Mouse (Mus musculus): ENCODE measurements around the gene Lrp5. TPM values are rescaled to one million over a fixed set of nuclear protein-coding genes. Genes with fewer than 3 reads are reported as not detected.

Lrp5 gene
- polyA plus RNA-seq, 1 experiment from 2014 or later: 2.6 TPM

GRCm38 (mm10) chr19:3692414-3693145 lies 6.2 kb upstream of the Lrp5 start:
- peak; percentile 66; the same call in 1 of the 2 replicates for ATAC-seq (ENCODE audit: low FRiP score, low TSS enrichment)
- WGBS: 34% methylated on average over 6 of the region's 6 CpGs

GRCm38 (mm10) chr19:3691337-3691736 lies 5.0 kb upstream of the Lrp5 start:
- no peak overlapping the region for H3K27ac ChIP-seq (replicated peaks)

More at GRCm38 (mm10) chr19:3692414-3693145, 6.2 kb upstream of the Lrp5 start:
- H3K36me3 ChIP-seq (ENCODE audit: control insufficient read depth, insufficient read depth, low read length): no peaks in the 10 kb centered on the region
- no peaks in the 10 kb centered on the region for H3K9me3 ChIP-seq (ENCODE audit: control insufficient read depth, low read length)
- no peak for DNase-seq (ENCODE audit: low spot score)
- TF ChIP-seq CTCF (IDR thresholded peaks at IDR 0.05; ENCODE audit: low read depth): no peak
- TF ChIP-seq EP300 (optimal IDR thresholded peaks at IDR 0.05): no peak
- 0 out of 2 replicates have a peak overlapping the region, but pooled peaks have one; percentile 4 for H3K27ac ChIP-seq (replicated peaks)
- H3K9ac ChIP-seq (ENCODE audit: low read length): no peak overlapping the region
- no peaks in the 10 kb centered on the region for H3K27me3 ChIP-seq (ENCODE audit: control insufficient read depth, insufficient read depth, low read length)
- no peaks in the 10 kb centered on the region for H3K4me1 ChIP-seq (replicated peaks; ENCODE audit: control insufficient read depth, insufficient read depth)
- no peak overlapping the region for H3K4me2 ChIP-seq (replicated peaks; ENCODE audit: low read depth)
- no peak overlapping the region for H3K4me3 ChIP-seq (ENCODE audit: low read depth, low read length)

GRCm38 (mm10) chr19:3687676-3688171 lies 1.4 kb upstream of the Lrp5 start:
- Histone ChIP-seq H3K9ac (ENCODE audit: low read length) (no peak overlapping the region), H3K27me3 (ENCODE audit: control insufficient read depth, insufficient read depth, low read length) (no peaks in the 10 kb centered on the region), H3K36me3 (ENCODE audit: control insufficient read depth, insufficient read depth, low read length) (no peaks in the 10 kb centered on the region), H3K4me1 (replicated peaks; ENCODE audit: control insufficient read depth, insufficient read depth) (peaks cover 4% of the 10 kb centered on the region; the same call in 1 of the 2 replicates), H3K27ac (replicated peaks) (no peak overlapping the region), H3K4me2 (replicated peaks; ENCODE audit: low read depth) (no peak overlapping the region), H3K9me3 (ENCODE audit: control insufficient read depth, low read length) (no peaks in the 10 kb centered on the region), H3K4me3 (ENCODE audit: low read depth, low read length) (no peak overlapping the region)
- peak; percentile 30 for DNase-seq (ENCODE audit: low spot score)
- 51% methylated on average over 5 of the region's 5 CpGs for WGBS
- ATAC-seq (ENCODE audit: low FRiP score, low TSS enrichment): peak; percentile 20; the same call in 1 of the 2 replicates
- no peak for TF ChIP-seq EP300 (optimal IDR thresholded peaks at IDR 0.05)
- TF ChIP-seq CTCF (IDR thresholded peaks at IDR 0.05; ENCODE audit: low read depth): no peak

More at GRCm38 (mm10) chr19:3691337-3691736, 5.0 kb upstream of the Lrp5 start:
- WGBS: 96% methylated on average over 5 of the region's 5 CpGs
- TF ChIP-seq EP300 (optimal IDR thresholded peaks at IDR 0.05): no peak
- TF ChIP-seq CTCF (IDR thresholded peaks at IDR 0.05; ENCODE audit: low read depth): no peak
- ATAC-seq (ENCODE audit: low FRiP score, low TSS enrichment) (no peak), DNase-seq (ENCODE audit: low spot score) (no peak)
- Histone ChIP-seq H3K27me3 (ENCODE audit: control insufficient read depth, insufficient read depth, low read length) (no peaks in the 10 kb centered on the region), H3K4me2 (replicated peaks; ENCODE audit: low read depth) (no peak overlapping the region), H3K4me1 (replicated peaks; ENCODE audit: control insufficient read depth, insufficient read depth) (no peaks in the 10 kb centered on the region), H3K4me3 (ENCODE audit: low read depth, low read length) (no peak overlapping the region), H3K9me3 (ENCODE audit: control insufficient read depth, low read length) (no peaks in the 10 kb centered on the region), H3K9ac (ENCODE audit: low read length) (no peak overlapping the region), H3K36me3 (ENCODE audit: control insufficient read depth, insufficient read depth, low read length) (no peaks in the 10 kb centered on the region)

- peak; percentile 67 for DNase-seq (ENCODE audit: low spot score)
- TF ChIP-seq CTCF (IDR thresholded peaks at IDR 0.05; ENCODE audit: low read depth) (peak; percentile 15; the same call in 1 of the 2 replicates), EP300 (optimal IDR thresholded peaks at IDR 0.05) (no peak)
- Histone ChIP-seq H3K36me3 (ENCODE audit: control insufficient read depth, insufficient read depth, low read length) (no peaks in the 10 kb centered on the region), H3K9me3 (ENCODE audit: control insufficient read depth, low read length) (no peaks in the 10 kb centered on the region), H3K9ac (ENCODE audit: low read length) (peak overlapping the region; percentile 94), H3K4me3 (ENCODE audit: low read depth, low read length) (peak overlapping the region; percentile 95), H3K4me1 (replicated peaks; ENCODE audit: control insufficient read depth, insufficient read depth) (peaks cover 8% of the 10 kb centered on the region; the same call in 1 of the 2 replicates), H3K27me3 (ENCODE audit: control insufficient read depth, insufficient read depth, low read length) (no peaks in the 10 kb centered on the region), H3K4me2 (replicated peaks; ENCODE audit: low read depth) (peak overlapping the region; percentile 97), H3K27ac (replicated peaks) (peak overlapping the region; percentile 94)
- ATAC-seq (ENCODE audit: low FRiP score, low TSS enrichment): peak; percentile 69
- WGBS: 2% methylated on average over 33 of the region's 45 CpGs
Observed at GRCm38 (mm10) chr19:3685611-3686214, 651 bp downstream of the Lrp5 start.

DNA sequence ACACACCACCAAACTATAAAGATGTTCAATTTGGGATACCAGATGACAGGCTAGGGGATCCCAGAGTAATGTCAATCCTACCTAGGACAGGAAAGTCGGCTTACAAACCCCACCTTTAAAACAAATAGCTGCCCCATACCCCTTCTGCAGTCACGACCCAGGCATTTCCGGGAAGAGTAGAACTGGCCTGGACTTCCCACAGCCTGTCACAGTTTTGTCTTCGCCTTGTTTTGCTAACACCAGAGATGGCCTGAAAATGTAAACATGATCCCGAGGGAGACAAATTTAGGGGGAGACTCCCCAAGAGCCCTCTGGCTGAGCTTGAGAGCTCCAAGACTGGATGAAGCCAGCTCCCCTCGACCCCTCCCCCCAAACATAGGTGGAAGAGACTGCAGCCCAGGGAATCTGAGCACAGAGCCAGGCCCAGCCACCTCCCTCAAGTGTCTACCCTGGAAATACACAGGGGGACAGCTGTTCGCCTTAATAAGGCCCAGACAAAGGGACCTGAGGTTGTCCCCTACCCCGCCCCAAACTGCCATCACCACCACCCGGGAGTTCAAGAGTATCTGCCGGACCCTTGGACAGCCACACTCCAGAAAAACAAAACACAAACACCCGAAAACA lies 1.3 kb downstream of the Lrp5 start:
- peak overlapping the region; percentile 97 for H3K4me2 ChIP-seq (replicated peaks; ENCODE audit: low read depth)
- WGBS: 13% methylated on average over 11 of the region's 11 CpGs
- H3K36me3 ChIP-seq (ENCODE audit: control insufficient read depth, insufficient read depth, low read length): no peaks in the 10 kb centered on the region
- no peaks in the 10 kb centered on the region for H3K9me3 ChIP-seq (ENCODE audit: control insufficient read depth, low read length)
- peak overlapping the region; percentile 95 for H3K4me3 ChIP-seq (ENCODE audit: low read depth, low read length)
- H3K4me1 ChIP-seq (replicated peaks; ENCODE audit: control insufficient read depth, insufficient read depth): peaks cover 8% of the 10 kb centered on the region
- ATAC-seq (ENCODE audit: low FRiP score, low TSS enrichment) (no peak), DNase-seq (ENCODE audit: low spot score) (peak; percentile 24)
- no peaks in the 10 kb centered on the region for H3K27me3 ChIP-seq (ENCODE audit: control insufficient read depth, insufficient read depth, low read length)
- peak overlapping the region; percentile 94 for H3K9ac ChIP-seq (ENCODE audit: low read length)
- TF ChIP-seq CTCF (IDR thresholded peaks at IDR 0.05; ENCODE audit: low read depth) (no peak), EP300 (optimal IDR thresholded peaks at IDR 0.05) (no peak)
- H3K27ac ChIP-seq (replicated peaks): peak overlapping the region; percentile 94
